Mouse (Mus musculus) layer of hippocampus, postnatal 10 days (tissue): Measurements from ENCODE around the gene Tmem138. TPM values are rescaled to one million over a fixed set of nuclear protein-coding genes. Genes with fewer than 3 reads are reported as not detected.
A peak's percentile ranks its signal among the peaks of the same experiment; 100 is the strongest.
"Not testable (repeated sequence)": the region's sequence is repeated elsewhere in the genome, so short reads cannot be mapped to it uniquely, and the experiment has no call there.

Experiments
- DNase-seq, 2 experiments: peaks; one replicate each; pipeline ENCODE4 v3.0.0; 2021; ENCODE audit warnings: low spot score in 2 of 2
- total RNA-seq, 2 experiments: library from RNA; stranded (reverse); gene quantifications; 2 replicates each; pipeline ENCODE4 v1.2.3; 2021

Tmem138 gene
- total RNA-seq, 2 experiments from 2014 or later = 11.7 to 15.3 TPM

- no peak for DNase-seq
Observed at GRCm38 (mm10) chr19:10580102-10580501, 2.9 kb upstream of the Tmem138 start.

GRCm38 (mm10) chr19:10569627-10570026 is 7.5 kb downstream of the Tmem138 start:
- DNase-seq = no peak

GRCm38 (mm10) chr19:10565217-10565616 is 11.9 kb downstream of the Tmem138 start:
- DNase-seq = no peak

GRCm38 (mm10) chr19:10564278-10564677 is 12.9 kb downstream of the Tmem138 start:
- no peak for DNase-seq

- no peak for DNase-seq
Observed at GRCm38 (mm10) chr19:10562351-10562750, 14.8 kb downstream of the Tmem138 start.

- no peak for DNase-seq
Observed at GRCm38 (mm10) chr19:10561558-10562314, 15.4 kb downstream of the Tmem138 start.

GRCm38 (mm10) chr19:10560108-10560507 is 17.1 kb downstream of the Tmem138 start:
- DNase-seq = no peak

GRCm38 (mm10) chr19:10557837-10558375 is 19.3 kb downstream of the Tmem138 start:
- not testable (repeated sequence) for DNase-seq

GRCm38 (mm10) chr19:10557430-10557829 is 19.7 kb downstream of the Tmem138 start:
- no peak for DNase-seq

GRCm38 (mm10) chr19:10557001-10557400 is 20.2 kb downstream of the Tmem138 start:
- no peak for DNase-seq

GRCm38 (mm10) chr19:10555624-10556510 is 21.3 kb downstream of the Tmem138 start, which contains the start of gene Tmem216:
Gene Tmem216, minus strand, starts transcription at chr19:10556238.
- DNase-seq = peak; percentile 76 to 84

GRCm38 (mm10) chr19:10539454-10539853 is 37.7 kb downstream of the Tmem138 start:
- no peak for DNase-seq

GRCm38 (mm10) chr19:10530082-10530481 is 47.1 kb downstream of the Tmem138 start:
- DNase-seq = no peak

GRCm38 (mm10) chr19:10525910-10526309 is 51.3 kb downstream of the Tmem138 start, which contains the start of gene Sdhaf2:
Gene Sdhaf2, minus strand, starts transcription at chr19:10526142.
- DNase-seq = peak; percentile 41 to 47

GRCm38 (mm10) chr19:10525106-10525901 is 51.9 kb downstream of the Tmem138 start, which contains the start of gene Cpsf7:
Gene Cpsf7, plus strand, starts transcription at chr19:10525266.
- DNase-seq = peak; percentile 83 to 87

- no peak for DNase-seq
Observed at GRCm38 (mm10) chr19:10524784-10525105, 52.4 kb downstream of the Tmem138 start.

GRCm38 (mm10) chr19:10523483-10524080 is 53.6 kb downstream of the Tmem138 start:
- no peak for DNase-seq

GRCm38 (mm10) chr19:10521926-10522325 is 55.2 kb downstream of the Tmem138 start:
- DNase-seq = no peak
